Mouse (Mus musculus): ENCODE measurements around the gene Caps2. TPM values are rescaled to one million over a fixed set of nuclear protein-coding genes. Genes with fewer than 3 reads are reported as not detected.

The Caps2 gene
- polyA plus RNA-seq, 1 experiment from 2014 or later = 0.40 TPM

Other genes starting within 250 kb of the Caps2 start
- gene Krr1, start 191.0 kb upstream of the Caps2 start, polyA plus RNA-seq (2015; fragmentation: Nextera tagmentation; extraction: Ambion mirVana) = 48.7 and 49.2 TPM in 2 replicates
- gene Glipr1, start 161.0 kb upstream of the Caps2 start, polyA plus RNA-seq (2015; fragmentation: Nextera tagmentation; extraction: Ambion mirVana) = 1.4 and 2.7 TPM in 2 replicates
- gene Glipr1l1, start 103.4 kb upstream of the Caps2 start, polyA plus RNA-seq (2015; fragmentation: Nextera tagmentation; extraction: Ambion mirVana) = not detected in 2 replicates
- not detected in 2 replicates for gene Glipr1l2, start 80.3 kb upstream of the Caps2 start, polyA plus RNA-seq (2015; fragmentation: Nextera tagmentation; extraction: Ambion mirVana)
- not detected in 2 replicates for gene Glipr1l3, start 3.3 kb upstream of the Caps2 start, polyA plus RNA-seq (2015; fragmentation: Nextera tagmentation; extraction: Ambion mirVana)
- gene Kcnc2, start 107.5 kb downstream of the Caps2 start, polyA plus RNA-seq (2015; fragmentation: Nextera tagmentation; extraction: Ambion mirVana) = 5.8 and 6.7 TPM in 2 replicates

Measured in kidney, embryonic 16.5 days (tissue).